Mouse (Mus musculus) MEL (cell line): Measurements from ENCODE around the gene Aqp8. TPM values are rescaled to one million over a fixed set of nuclear protein-coding genes. Genes with fewer than 3 reads are reported as not detected.

ENCODE experiments used
- DNase-seq: peaks from one replicate; pipeline ENCODE4 v3.0.0; 2011; ENCODE audit warnings: low read depth, low spot score
- H3K27ac ChIP-seq: 2 replicates; pipeline ENCODE4 v1.5.1; 2012; ENCODE audit warnings: low read depth, mild to moderate bottlenecking, control low read depth, low read length, moderate library complexity; ENCODE audit not compliant: control insufficient read depth
- H3K27me3 ChIP-seq, 2 experiments: fragments of 150-350 bp in 1 of 2; sonication (generic) in 1 of 2; 2 replicates each; pipeline ENCODE4 v1.6.1; 2012; ENCODE audit warnings: low read length in 2 of 2, mild to moderate bottlenecking in 2 of 2, improper control_type of control experiment in 1 of 2, moderate library complexity in 1 of 2; ENCODE audit not compliant: insufficient read depth in 2 of 2, control insufficient read depth in 1 of 2
- H3K36me3 ChIP-seq, 2 experiments: 2 replicates each; pipeline ENCODE4 v1.6.1; 2012 to 2014; ENCODE audit warnings: low read length in 2 of 2, improper control_type of control experiment in 1 of 2, inconsistent platforms in 1 of 2, mild to moderate bottlenecking in 1 of 2; ENCODE audit not compliant: insufficient read depth in 2 of 2, control insufficient read depth in 1 of 2
- H3K4me1 ChIP-seq, 2 experiments: fragments of 150-350 bp in 1 of 2; sonication (generic) in 1 of 2; 2 replicates each; pipeline ENCODE4 v1.6.1; 2012; ENCODE audit warnings: low read length in 2 of 2, improper control_type of control experiment in 1 of 2, mild to moderate bottlenecking in 1 of 2; ENCODE audit not compliant: insufficient read depth in 2 of 2, control insufficient read depth in 1 of 2
- H3K4me3 ChIP-seq, 2 experiments: fragments of 150-350 bp in 1 of 2; sonication (generic) in 1 of 2; 2 replicates each; pipeline ENCODE4 v1.5.1; 2012; ENCODE audit warnings: low read depth in 2 of 2, low read length in 2 of 2, mild to moderate bottlenecking in 2 of 2, moderate library complexity in 2 of 2, control low read depth in 1 of 2, improper control_type of control experiment in 1 of 2; ENCODE audit not compliant: control insufficient read depth in 1 of 2, insufficient read depth in 1 of 2
- H3K79me2 ChIP-seq: 2 replicates; pipeline ENCODE4 v1.6.1; 2012; ENCODE audit warnings: mild to moderate bottlenecking, low read length, moderate library complexity; ENCODE audit not compliant: control insufficient read depth, poor library complexity, insufficient read depth
- H3K9ac ChIP-seq: 2 replicates; pipeline ENCODE4 v1.6.1; 2012; ENCODE audit warnings: low read depth, mild to moderate bottlenecking, control low read depth, low read length, moderate library complexity; ENCODE audit not compliant: control insufficient read depth, poor library complexity, severe bottlenecking
- H3K9me3 ChIP-seq: fragments of 150-350 bp; sonication (generic); replicated peaks from 2 replicates; pipeline ENCODE4 v1.6.1; 2012; ENCODE audit warnings: mild to moderate bottlenecking, low read length, improper control_type of control experiment, moderate library complexity; ENCODE audit not compliant: insufficient read depth
- BHLHE40 ChIP-seq: IDR thresholded peaks from 2 replicates; pipeline ENCODE4 v1.6.1; 2012; ENCODE audit warnings: low read depth, mild to moderate bottlenecking, inconsistent platforms, low read length, improper control_type of control experiment, borderline replicate concordance
- CTCF ChIP-seq, 3 experiments: IDR thresholded peaks in 2 of 3; conservative IDR thresholded peaks in 1 of 3; 2 replicates each; pipeline ENCODE4 v1.5.1; 2011 to 2012; ENCODE audit warnings: low read length in 3 of 3, low read depth in 2 of 3, mild to moderate bottlenecking in 2 of 3, improper control_type of control experiment in 1 of 3, inconsistent platforms in 1 of 3, mixed read lengths in 1 of 3, moderate library complexity in 1 of 3; ENCODE audit not compliant: control insufficient read depth in 1 of 3, insufficient read depth in 1 of 3, poor library complexity in 1 of 3, severe bottlenecking in 1 of 3
- ELF1 ChIP-seq: IDR thresholded peaks from 2 replicates; pipeline ENCODE4 v1.6.1; 2014; ENCODE audit warnings: low read depth, mild to moderate bottlenecking, inconsistent platforms, low read length, improper control_type of control experiment, moderate library complexity
- ETS1 ChIP-seq: IDR thresholded peaks from 2 replicates; pipeline ENCODE4 v1.6.1; 2012; ENCODE audit warnings: low read depth, mild to moderate bottlenecking, inconsistent platforms, low read length, improper control_type of control experiment, moderate library complexity
- GABPA ChIP-seq: IDR thresholded peaks from 2 replicates; pipeline ENCODE4 v1.6.1; 2012; ENCODE audit warnings: low read depth, mild to moderate bottlenecking, inconsistent platforms, low read length, improper control_type of control experiment, moderate library complexity
- JUND ChIP-seq: IDR thresholded peaks from 2 replicates; pipeline ENCODE4 v1.6.1; 2011; ENCODE audit warnings: low read depth, mild to moderate bottlenecking, improper control_type of control experiment, low read length
- MAX ChIP-seq: IDR thresholded peaks from 2 replicates; pipeline ENCODE4 v1.6.1; 2011; ENCODE audit warnings: low read length, improper control_type of control experiment
- MAZ ChIP-seq: IDR thresholded peaks from 2 replicates; pipeline ENCODE4 v1.6.1; 2012; ENCODE audit warnings: low read depth, mild to moderate bottlenecking, inconsistent platforms, low read length, improper control_type of control experiment
- MEF2A ChIP-seq: IDR thresholded peaks from 2 replicates; pipeline ENCODE4 v1.6.1; 2014; ENCODE audit warnings: low read depth, mild to moderate bottlenecking, inconsistent platforms, low read length, improper control_type of control experiment; ENCODE audit not compliant: poor library complexity, insufficient replicate concordance, severe bottlenecking; ENCODE audit errors: extremely low read depth
- MXI1 ChIP-seq: IDR thresholded peaks from 2 replicates; pipeline ENCODE4 v1.6.1; 2011; ENCODE audit warnings: mild to moderate bottlenecking, low read depth, low read length, improper control_type of control experiment
- MYB ChIP-seq: IDR thresholded peaks from 2 replicates; pipeline ENCODE4 v1.6.1; 2011; ENCODE audit warnings: mild to moderate bottlenecking, low read depth, low read length, improper control_type of control experiment
- MYC ChIP-seq: IDR thresholded peaks from 2 replicates; pipeline ENCODE4 v1.6.1; 2011; ENCODE audit warnings: low read depth, mild to moderate bottlenecking, low read length, improper control_type of control experiment, moderate library complexity
- RAD21 ChIP-seq: IDR thresholded peaks from 2 replicates; pipeline ENCODE4 v1.6.1; 2011; ENCODE audit warnings: mild to moderate bottlenecking, low read depth, low read length, improper control_type of control experiment
- RCOR1 ChIP-seq: IDR thresholded peaks from 2 replicates; pipeline ENCODE4 v1.6.1; 2012; ENCODE audit warnings: low read depth, mild to moderate bottlenecking, inconsistent platforms, low read length, improper control_type of control experiment
- SIN3A ChIP-seq: IDR thresholded peaks from 2 replicates; pipeline ENCODE4 v1.6.1; 2012; ENCODE audit warnings: low read length, improper control_type of control experiment, inconsistent platforms
- SMC3 ChIP-seq: IDR thresholded peaks from 2 replicates; pipeline ENCODE4 v1.6.1; 2011; ENCODE audit warnings: low read depth, low read length, improper control_type of control experiment
- TAL1 ChIP-seq: IDR thresholded peaks from 2 replicates; pipeline ENCODE4 v1.6.1; 2012; ENCODE audit warnings: mild to moderate bottlenecking, inconsistent platforms, low read length, moderate library complexity, mixed read lengths
- USF1 ChIP-seq: IDR thresholded peaks from 2 replicates; pipeline ENCODE4 v1.6.1; 2014; ENCODE audit warnings: low read depth, mild to moderate bottlenecking, inconsistent platforms, low read length, improper control_type of control experiment, moderate library complexity
- USF2 ChIP-seq, 2 experiments: IDR thresholded peaks; 2 replicates each; pipeline ENCODE4 v1.6.1; 2011 to 2012; ENCODE audit warnings: improper control_type of control experiment in 2 of 2, low read length in 2 of 2, borderline replicate concordance in 1 of 2, inconsistent platforms in 1 of 2, low read depth in 1 of 2, mild to moderate bottlenecking in 1 of 2; ENCODE audit not compliant: insufficient read depth in 1 of 2
- ZC3H11A ChIP-seq: IDR thresholded peaks from 2 replicates; pipeline ENCODE4 v1.6.1; 2012; ENCODE audit warnings: low read depth, mild to moderate bottlenecking, inconsistent platforms, low read length, improper control_type of control experiment
- ZMIZ1 ChIP-seq: IDR thresholded peaks from 2 replicates; pipeline ENCODE4 v1.6.1; 2012; ENCODE audit warnings: low read depth, mild to moderate bottlenecking, inconsistent platforms, low read length, improper control_type of control experiment, moderate library complexity
- polyA plus RNA-seq, 2 experiments: library from polyadenylated mRNA; stranded (reverse) in 1 of 2; unstranded in 1 of 2; fragments of >175 nt in 1 of 2; fragments of >200 nt in 1 of 2; gene quantifications; 2 replicates each; pipeline versions ENCODE4 v1.2.1 to v1.2.4; 2012; ENCODE audit warnings: low replicate concordance in 2 of 2, low read depth in 1 of 2; ENCODE audit not compliant: insufficient read length in 2 of 2, insufficient read depth in 1 of 2, missing spikeins in 1 of 2
- total RNA-seq: library from RNA; depleted of rRNA; stranded (reverse); fragments of 300-350 nt; gene quantifications from 2 replicates; pipeline ENCODE4 v1.2.3, GENCODE M21; 2012

The Aqp8 gene
- total and polyA plus RNA-seq, 3 experiments = 0.46 to 2.1 TPM; not detected in 1

- peak; percentile 68 for DNase-seq
- Histone ChIP-seq H3K4me1 (peaks cover 0 to 17% of the 10 kb centered on the region in 2 experiments; a peak in 3 of 4 replicates), H3K79me2 (no peaks in the 10 kb centered on the region), H3K9me3 (no peaks in the 10 kb centered on the region), H3K27me3 (peaks cover 0 to 2% of the 10 kb centered on the region in 2 experiments; a peak in 1 of 4 replicates), H3K27ac (no peak overlapping the region), H3K36me3 (peaks cover 0 to 13% of the 10 kb centered on the region in 2 experiments; a peak in 2 of 4 replicates), H3K9ac (no peak overlapping the region), H3K4me3 (no peak overlapping the region)
- TF ChIP-seq MEF2A (no peak), USF2 (IDR thresholded peaks at IDR 0.05; ENCODE audit: borderline replicate concordance in 1 of 2, insufficient read depth in 1 of 2, low read depth in 1 of 2, low read length in 2 of 2) (no peak), ZC3H11A (peak; percentile 96), ZMIZ1 (no peak), ELF1 (no peak), MYC (0 out of 2 replicates have a peak, but pooled peaks have one; percentile 40), BHLHE40 (no peak), TAL1 (no peak), JUND (no peak), RCOR1 (no peak), CTCF (IDR thresholded peaks at IDR 0.05 in 2 of 3, conservative IDR thresholded peaks at IDR 0.05 in 1 of 3; ENCODE audit: control insufficient read depth in 1 of 3, insufficient read depth in 1 of 3, low read depth in 2 of 3, low read length in 3 of 3, poor library complexity in 1 of 3, severe bottlenecking in 1 of 3) (peak; percentile 89 to 97 (median 92)), GABPA (no peak), MAZ (0 out of 2 replicates have a peak, but pooled peaks have one; percentile 30), MXI1 (no peak), MYB (no peak), RAD21 (peak; percentile 100), SMC3 (peak; percentile 96), SIN3A (peak; percentile 27; the same call in 1 of the 2 replicates), MAX (no peak), ETS1 (no peak), USF1 (no peak)
These were observed 3.7 kb downstream of the Aqp8 start for GRCm38 (mm10) chr7:123465692-123466387.
